Mouse (Mus musculus) neural tube, embryonic 11.5 days (tissue): ENCODE measurements around the gene Tmem50b. TPM values are rescaled to one million over a fixed set of nuclear protein-coding genes. Genes with fewer than 3 reads are reported as not detected.

Source experiments
- ATAC-seq: fragments of 200-750 bp; cut with Nextera tagmentation; 2 replicates; pipeline ENCODE4 v1.8.0; 2017; ENCODE audit warnings: moderate number of reproducible peaks, mild to moderate bottlenecking, moderate TSS enrichment, moderate library complexity; ENCODE audit not compliant: insufficient read depth, low FRiP score, low TSS enrichment
- DNase-seq: peaks from one replicate; pipeline ENCODE4 v3.0.0-alpha.2; 2015; ENCODE audit warnings: low spot score
- H3K27ac ChIP-seq: fragments of 300-500 bp; sonication (generic); 2 replicates; pipeline ENCODE4 v1.5.1; 2014; ENCODE audit warnings: low read depth, mild to moderate bottlenecking, low read length
- H3K27me3 ChIP-seq: fragments of 300-500 bp; sonication (generic); 2 replicates; pipeline ENCODE4 v1.6.1; 2014; ENCODE audit warnings: mild to moderate bottlenecking, low read length, mixed read lengths; ENCODE audit not compliant: control insufficient read depth, insufficient read depth
- H3K36me3 ChIP-seq: fragments of 300-500 bp; sonication (generic); 2 replicates; pipeline ENCODE4 v1.6.1; 2014; ENCODE audit warnings: mild to moderate bottlenecking, low read length, moderate library complexity, mixed read lengths; ENCODE audit not compliant: control insufficient read depth, insufficient read depth
- H3K4me1 ChIP-seq: fragments of 300-500 bp; sonication (generic); 2 replicates; pipeline ENCODE4 v1.6.1; 2014; ENCODE audit warnings: low read length, mixed read lengths; ENCODE audit not compliant: control insufficient read depth, insufficient read depth
- H3K4me2 ChIP-seq: fragments of 300-500 bp; sonication (generic); 2 replicates; pipeline ENCODE4 v1.6.1; 2014; ENCODE audit warnings: low read depth, mild to moderate bottlenecking, moderate library complexity
- H3K4me3 ChIP-seq: fragments of 300-500 bp; sonication (generic); 2 replicates; pipeline ENCODE4 v1.5.1; 2014; ENCODE audit warnings: low read depth, low read length
- H3K9ac ChIP-seq: fragments of 300-500 bp; sonication (generic); 2 replicates; pipeline ENCODE4 v1.6.1; 2014; ENCODE audit warnings: mild to moderate bottlenecking, low read length
- H3K9me3 ChIP-seq: fragments of 300-500 bp; sonication (generic); 2 replicates; pipeline ENCODE4 v1.6.1; 2016; ENCODE audit warnings: low read length; ENCODE audit not compliant: control insufficient read depth
- WGBS: fragments of 180-500 bp; shearing (Covaris S2); extraction: QIAGEN DNeasy Blood & Tissue Kit; methylation state at CpG from one replicate; pipeline ENCODE4 v1.1.7; 2014; 5-methylcytosine and 5-hydroxymethylcytosine counted together
- polyA plus RNA-seq: library from polyadenylated mRNA; unstranded; fragments of >200 nt; fragmentation: Nextera tagmentation; extraction: Ambion mirVana; gene quantifications from 2 replicates; pipeline ENCODE4 v1.2.1, GENCODE M21; 2014

Gene Tmem50b
- polyA plus RNA-seq, 1 experiment from 2014 or later: 57.4 TPM

DNA sequence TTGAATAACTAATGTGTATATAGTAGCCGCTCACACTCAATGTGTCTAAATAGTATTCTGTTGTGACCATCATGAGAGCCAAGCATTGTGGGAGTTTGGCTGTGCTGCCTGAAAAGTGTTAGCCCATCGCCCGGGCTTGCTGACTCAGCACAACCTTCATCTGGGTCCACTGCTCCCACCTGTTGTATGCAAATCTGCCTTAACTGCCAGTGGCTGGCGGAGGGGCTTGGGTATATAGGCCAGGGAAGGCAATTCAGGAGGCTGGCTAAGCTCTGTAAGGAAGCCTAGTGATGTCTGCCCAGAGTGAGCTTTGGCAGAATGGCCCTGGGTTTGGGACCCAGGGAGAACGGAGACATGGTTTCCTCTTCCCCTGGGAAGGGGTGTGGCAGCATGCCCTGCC lies 22.6 kb upstream of the Tmem50b start:
- Histone ChIP-seq H3K9me3 (no peaks in the 10 kb centered on the region), H3K9ac (no peak overlapping the region), H3K27me3 (no peaks in the 10 kb centered on the region), H3K4me1 (no peaks in the 10 kb centered on the region), H3K27ac (no peak overlapping the region), H3K4me3 (no peak overlapping the region), H3K36me3 (peaks cover 17% of the 10 kb centered on the region), H3K4me2 (no peak overlapping the region)
- DNase-seq: no peak
- ATAC-seq: no peak
- 92% methylated on average over 5 of the region's 5 CpGs for WGBS

DNA sequence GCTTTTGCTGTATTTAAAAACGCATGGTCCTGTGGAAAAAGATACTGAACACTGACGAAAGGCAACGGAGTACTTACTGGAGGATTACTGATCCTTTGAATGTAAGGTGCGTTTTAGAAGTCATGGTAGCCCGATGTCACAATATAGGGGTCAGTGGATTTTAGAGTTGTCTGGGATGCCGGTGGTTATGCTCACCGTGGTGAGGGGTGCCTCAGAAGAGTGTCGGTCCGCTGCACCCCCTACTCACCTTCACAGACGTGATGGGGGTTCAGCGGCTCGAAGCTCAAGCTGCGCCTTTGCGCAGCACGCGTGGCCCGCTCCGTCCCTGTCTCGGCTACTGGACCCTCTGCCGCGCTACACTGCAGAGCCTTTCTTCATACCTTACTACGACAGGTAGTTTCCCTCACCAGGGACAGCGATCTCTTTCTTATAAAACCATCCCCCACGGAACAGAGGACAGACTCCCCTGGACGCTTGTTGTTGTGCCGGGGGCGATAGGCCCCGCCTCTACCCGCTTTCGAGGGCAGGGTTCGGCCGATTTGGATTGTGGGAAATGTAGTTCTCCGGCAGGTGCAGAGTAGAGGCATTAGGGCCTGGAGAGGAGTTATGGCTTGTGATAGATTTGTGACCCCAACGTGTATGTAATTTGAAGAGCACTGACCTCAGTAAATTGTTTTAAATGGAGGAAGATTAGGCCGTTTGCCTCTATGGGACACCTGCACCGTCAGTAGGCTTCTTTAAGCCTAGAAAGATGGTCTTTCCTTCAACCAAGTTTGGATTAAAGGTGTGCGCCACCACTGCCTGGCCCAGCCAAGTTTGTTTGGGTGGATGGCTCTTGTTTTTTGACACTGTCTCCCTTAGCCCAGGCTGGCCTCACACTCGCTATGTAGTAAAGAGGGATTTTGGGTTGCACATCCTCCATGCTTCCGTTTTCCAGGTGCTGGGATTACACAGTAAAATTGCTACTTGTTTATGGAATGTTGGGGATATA lies 21.2 kb upstream of the Tmem50b start, which contains the start of gene Dnajc28:
Gene Dnajc28, minus strand, starts transcription at position 516 of the 991 bp plus-strand sequence.
- DNase-seq (peak; percentile 81), ATAC-seq (peak; percentile 90)
- no peak within 1 kb of the TSS for H3K27ac ChIP-seq
- no peaks in the 10 kb centered on the region for H3K9me3 ChIP-seq
- peak within 1 kb of the TSS; percentile 83 for H3K4me2 ChIP-seq
- peaks cover 11% of the 10 kb centered on the region for H3K36me3 ChIP-seq
- peak within 1 kb of the TSS; percentile 61 for H3K9ac ChIP-seq
- H3K4me3 ChIP-seq: peak within 1 kb of the TSS; percentile 59
- H3K4me1 ChIP-seq: no peaks in the 10 kb centered on the region
- 10% methylated on average over 39 of the region's 39 CpGs for WGBS
- no peaks in the 10 kb centered on the region for H3K27me3 ChIP-seq

DNA sequence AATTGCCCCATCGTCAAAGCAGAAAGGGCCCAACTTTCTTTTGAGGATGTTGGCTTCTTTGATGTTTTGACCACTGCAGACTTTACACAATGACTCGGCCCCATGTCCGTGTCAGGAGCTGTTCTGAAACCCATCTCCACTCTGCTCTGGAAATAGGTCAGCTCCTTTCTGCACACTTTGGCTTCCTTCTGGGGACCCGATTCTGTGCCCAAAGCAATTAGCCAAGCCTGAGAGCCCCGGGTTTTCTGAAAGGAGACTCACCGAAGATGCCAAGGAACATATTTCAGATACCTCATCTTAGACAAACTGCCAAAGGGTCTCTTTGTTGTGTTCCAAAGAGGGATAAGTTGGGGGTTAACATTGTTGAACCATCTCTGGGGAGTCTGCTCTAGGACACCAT lies 17.0 kb upstream of the Tmem50b start:
- no peaks in the 10 kb centered on the region for H3K9me3 ChIP-seq
- no peak overlapping the region for H3K27ac ChIP-seq
- no peak overlapping the region for H3K4me3 ChIP-seq
- H3K27me3 ChIP-seq: no peaks in the 10 kb centered on the region
- H3K9ac ChIP-seq: no peak overlapping the region
- no peaks in the 10 kb centered on the region for H3K4me1 ChIP-seq
- ATAC-seq (no peak), DNase-seq (no peak)
- WGBS: 81% methylated on average over 6 of the region's 6 CpGs
- H3K4me2 ChIP-seq: no peak overlapping the region
- H3K36me3 ChIP-seq: no peaks in the 10 kb centered on the region

DNA sequence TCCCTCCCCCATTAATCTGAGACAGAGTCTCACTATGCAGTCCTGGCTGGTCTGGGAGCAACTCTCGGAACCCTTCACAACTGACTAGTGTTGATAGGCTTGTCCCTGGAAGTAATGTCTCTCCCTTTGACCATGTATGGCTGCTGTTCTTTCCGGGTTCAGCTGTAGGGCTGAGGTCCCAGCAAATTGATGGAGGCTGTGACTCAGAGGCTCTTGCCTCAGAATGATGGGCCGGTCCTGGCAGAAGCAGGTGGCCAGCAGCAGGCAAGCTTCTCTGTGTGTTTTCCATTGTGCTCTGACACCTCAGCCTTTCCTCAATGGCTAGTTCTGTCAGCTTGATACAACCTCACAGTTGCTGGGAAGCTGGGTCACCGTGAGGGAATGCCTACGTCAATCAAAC lies 14.9 kb upstream of the Tmem50b start:
- Histone ChIP-seq H3K9me3 (no peaks in the 10 kb centered on the region), H3K4me2 (no peak overlapping the region), H3K4me1 (no peaks in the 10 kb centered on the region), H3K9ac (no peak overlapping the region), H3K27me3 (no peaks in the 10 kb centered on the region), H3K36me3 (no peaks in the 10 kb centered on the region), H3K4me3 (no peak overlapping the region), H3K27ac (no peak overlapping the region)
- no peak for DNase-seq
- 62% methylated on average over 5 of the region's 5 CpGs for WGBS
- ATAC-seq: no peak

GRCm38 (mm10) chr16:91611248-91611647 lies 13.6 kb upstream of the Tmem50b start:
- no peak for ATAC-seq
- WGBS: 77% methylated on average over 11 of the region's 11 CpGs
- DNase-seq: no peak
- no peaks in the 10 kb centered on the region for H3K9me3 ChIP-seq
- no peak overlapping the region for H3K9ac ChIP-seq
- H3K27ac ChIP-seq: no peak overlapping the region
- H3K4me3 ChIP-seq: no peak overlapping the region
- no peaks in the 10 kb centered on the region for H3K36me3 ChIP-seq
- H3K27me3 ChIP-seq: no peaks in the 10 kb centered on the region
- H3K4me2 ChIP-seq: no peak overlapping the region
- no peaks in the 10 kb centered on the region for H3K4me1 ChIP-seq

- H3K36me3 ChIP-seq: no peaks in the 10 kb centered on the region
- H3K27ac ChIP-seq: no peak overlapping the region
- H3K9me3 ChIP-seq: no peaks in the 10 kb centered on the region
- DNase-seq (no peak), ATAC-seq (no peak)
- no peaks in the 10 kb centered on the region for H3K4me1 ChIP-seq
- no peak overlapping the region for H3K9ac ChIP-seq
- H3K4me3 ChIP-seq: no peak overlapping the region
- no peaks in the 10 kb centered on the region for H3K27me3 ChIP-seq
- no peak overlapping the region for H3K4me2 ChIP-seq
- 85% methylated on average over 9 of the region's 9 CpGs for WGBS
Measured at GRCm38 (mm10) chr16:91609501-91610245, 12.1 kb upstream of the Tmem50b start.

GRCm38 (mm10) chr16:91606958-91607357 lies 9.4 kb upstream of the Tmem50b start:
- Histone ChIP-seq H3K4me2 (no peak overlapping the region), H3K4me3 (no peak overlapping the region), H3K36me3 (no peaks in the 10 kb centered on the region), H3K9me3 (no peaks in the 10 kb centered on the region), H3K9ac (no peak overlapping the region), H3K4me1 (no peaks in the 10 kb centered on the region), H3K27me3 (no peaks in the 10 kb centered on the region), H3K27ac (no peak overlapping the region)
- DNase-seq (no peak), ATAC-seq (no peak)
- WGBS: 92% methylated on average over 8 of the region's 8 CpGs

DNA sequence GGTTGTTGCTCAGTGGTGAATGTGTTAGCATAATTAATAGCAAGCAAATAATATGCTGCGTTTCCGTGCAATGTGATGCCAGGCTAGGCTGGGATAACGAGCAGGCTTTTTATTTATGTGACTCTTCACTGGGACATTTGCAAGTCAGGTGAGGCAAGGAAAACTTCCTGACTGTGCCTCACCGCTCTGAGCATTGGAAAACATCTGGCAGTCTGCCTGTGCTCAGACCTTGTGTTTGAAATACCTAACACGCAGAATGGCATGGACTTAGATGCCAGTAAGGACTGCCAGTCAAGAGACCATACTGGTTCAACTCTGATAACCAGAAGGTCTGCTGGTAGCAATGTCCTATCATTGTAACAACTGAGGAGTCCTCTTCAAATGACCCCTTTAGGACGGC lies 7.6 kb upstream of the Tmem50b start:
- H3K4me2 ChIP-seq: no peak overlapping the region
- no peaks in the 10 kb centered on the region for H3K9me3 ChIP-seq
- H3K9ac ChIP-seq: no peak overlapping the region
- ATAC-seq: no peak
- no peaks in the 10 kb centered on the region for H3K27me3 ChIP-seq
- H3K27ac ChIP-seq: no peak overlapping the region
- WGBS: 77% methylated on average over 6 of the region's 6 CpGs
- no peaks in the 10 kb centered on the region for H3K36me3 ChIP-seq
- no peak for DNase-seq
- no peak overlapping the region for H3K4me3 ChIP-seq
- H3K4me1 ChIP-seq: peaks cover 7% of the 10 kb centered on the region; the same call in 1 of the 2 replicates
